Comparison of ENCODE assay signal across 14 mouse cellular contexts in the genomic region with DNA sequence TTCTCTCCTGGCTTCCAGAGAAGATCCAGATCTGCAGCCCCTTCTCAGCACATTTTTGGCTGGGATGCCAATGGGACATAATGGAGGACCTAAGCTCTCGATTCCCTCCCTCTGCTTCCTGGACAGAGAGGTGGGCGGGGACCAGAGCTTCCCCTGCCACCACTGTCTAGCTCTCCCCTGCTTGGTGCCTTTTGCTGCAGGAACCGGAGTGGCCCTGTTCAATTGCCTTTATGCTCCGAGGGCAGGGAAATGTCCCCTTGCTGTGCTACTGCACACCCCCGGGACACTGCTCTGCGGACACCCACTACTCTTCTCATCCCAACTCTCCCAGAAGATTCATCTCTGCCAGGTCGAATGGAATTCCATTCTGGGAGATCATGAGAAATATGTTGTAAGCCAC. TPM values are rescaled to one million over a fixed set of nuclear protein-coding genes. Genes with fewer than 3 reads are reported as not detected.
DNase-seq lines count a peak whose midpoint lies in the region; ATAC-seq lines count a peak whose summit lies in the region.
"Had no signal": no experiment of that assay in that cellular context is flagged by ENCODE, and none has a peak within 500 bp of the region (broad histone marks: within the 10 kb centered on the region; RNA-seq: fewer than 3 reads in every experiment).

No protein-coding gene starts in this region.

- no peaks in the 10 kb centered on the region for H3K27me3 ChIP-seq in hindbrain, embryonic 13.5 days
- no peaks in the 10 kb centered on the region for H3K27me3 ChIP-seq in hindbrain, embryonic 11.5 days (ENCODE audit: control insufficient read depth, insufficient read depth, low read length)
- no peaks in the 10 kb centered on the region for H3K27me3 ChIP-seq in forebrain, embryonic 12.5 days
- H3K27me3 ChIP-seq in forebrain, embryonic 16.5 days (replicated peaks; ENCODE audit: control insufficient read depth, insufficient read depth, low read length): no peaks in the 10 kb centered on the region
- no peaks in the 10 kb centered on the region for H3K27me3 ChIP-seq in midbrain, embryonic 15.5 days (replicated peaks)

- no peak for DNase-seq in hindbrain, embryonic 11.5 days (ENCODE audit: low spot score)
- DNase-seq in kidney, postnatal 25 days: no peak
- DNase-seq: cerebellum, adult 2 months; kidney, postnatal 10 days; layer of hippocampus, postnatal 36 days; lung, adult 18-20 months had no signal

- H3K9ac ChIP-seq in hindbrain, embryonic 13.5 days: peak overlapping the region; percentile 56
- no peak overlapping the region for H3K9ac ChIP-seq in hindbrain, embryonic 11.5 days (ENCODE audit: low read depth, low read length)
- H3K9ac ChIP-seq in forebrain, embryonic 12.5 days: peak overlapping the region; percentile 42; the same call in 1 of the 2 replicates
- no peak overlapping the region for H3K9ac ChIP-seq in forebrain, embryonic 16.5 days (replicated peaks; ENCODE audit: low read depth, low read length)
- peak overlapping the region; percentile 23; the same call in 1 of the 2 replicates for H3K9ac ChIP-seq in midbrain, embryonic 15.5 days

- H3K4me3 ChIP-seq in hindbrain, embryonic 13.5 days: no peak overlapping the region
- H3K4me3 ChIP-seq in hindbrain, embryonic 11.5 days (ENCODE audit: low read depth, low read length): no peak overlapping the region
- no peak overlapping the region for H3K4me3 ChIP-seq in forebrain, embryonic 12.5 days (replicated peaks)
- H3K4me3 ChIP-seq in forebrain, embryonic 16.5 days (replicated peaks; ENCODE audit: low read length): no peak overlapping the region
- peak overlapping the region; percentile 12; the same call in 1 of the 2 replicates for H3K4me3 ChIP-seq in midbrain, embryonic 15.5 days
- H3K4me3 ChIP-seq: limb, embryonic 10.5 days had no signal

- peak overlapping the region; percentile 92 for H3K27ac ChIP-seq in hindbrain, embryonic 13.5 days
- H3K27ac ChIP-seq in hindbrain, embryonic 11.5 days (ENCODE audit: low read depth, low read length): no peak overlapping the region
- H3K27ac ChIP-seq in forebrain, embryonic 12.5 days: peak overlapping the region; percentile 93
- peak overlapping the region; percentile 85 for H3K27ac ChIP-seq in forebrain, embryonic 16.5 days (ENCODE audit: low read length)
- H3K27ac ChIP-seq in midbrain, embryonic 15.5 days: peak overlapping the region; percentile 92
- H3K27ac ChIP-seq: limb, embryonic 10.5 days had no signal

- ATAC-seq in hindbrain, embryonic 13.5 days (ENCODE audit: low FRiP score): no peak
- no peak for ATAC-seq in hindbrain, embryonic 11.5 days (ENCODE audit: low FRiP score)
- ATAC-seq in forebrain, embryonic 12.5 days (ENCODE audit: low FRiP score): no peak
- no peak for ATAC-seq in forebrain, embryonic 16.5 days
- no peak for ATAC-seq in midbrain, embryonic 15.5 days (replicated peaks)
- no peak for ATAC-seq in granulocyte monocyte progenitor cell, adult 5-6 weeks (replicated peaks; ENCODE audit: poor library complexity, severe bottlenecking)

- H3K9me3 ChIP-seq in hindbrain, embryonic 13.5 days: no peaks in the 10 kb centered on the region
- H3K9me3 ChIP-seq in hindbrain, embryonic 11.5 days (ENCODE audit: control insufficient read depth, low read length): no peaks in the 10 kb centered on the region
- no peaks in the 10 kb centered on the region for H3K9me3 ChIP-seq in forebrain, embryonic 12.5 days
- H3K9me3 ChIP-seq in forebrain, embryonic 16.5 days (ENCODE audit: control insufficient read depth, low read length): no peaks in the 10 kb centered on the region
- no peaks in the 10 kb centered on the region for H3K9me3 ChIP-seq in midbrain, embryonic 15.5 days
- H3K9me3 ChIP-seq: limb, embryonic 10.5 days had no signal

- 53% methylated on average over 7 of the region's 7 CpGs for WGBS in hindbrain, embryonic 13.5 days
- 76% methylated on average over 7 of the region's 7 CpGs for WGBS in hindbrain, embryonic 11.5 days
- 70% methylated on average over 7 of the region's 7 CpGs for WGBS in forebrain, embryonic 12.5 days
- WGBS in forebrain, embryonic 16.5 days: 59% methylated on average over 7 of the region's 7 CpGs
- WGBS in midbrain, embryonic 15.5 days: 56% methylated on average over 7 of the region's 7 CpGs

- H3K36me3 ChIP-seq in hindbrain, embryonic 13.5 days: peaks cover 79% of the 10 kb centered on the region
- peaks cover 18% of the 10 kb centered on the region for H3K36me3 ChIP-seq in hindbrain, embryonic 11.5 days (ENCODE audit: control insufficient read depth, insufficient read depth, low read length)
- H3K36me3 ChIP-seq in forebrain, embryonic 12.5 days (replicated peaks): peaks cover 78% of the 10 kb centered on the region
- H3K36me3 ChIP-seq in forebrain, embryonic 16.5 days (ENCODE audit: control insufficient read depth, insufficient read depth): peaks cover 27% of the 10 kb centered on the region; the same call in 1 of the 2 replicates
- H3K36me3 ChIP-seq in midbrain, embryonic 15.5 days (replicated peaks): peaks cover 26% of the 10 kb centered on the region; the same call in 1 of the 2 replicates

- H3K4me2 ChIP-seq in hindbrain, embryonic 13.5 days: no peak overlapping the region
- H3K4me2 ChIP-seq in hindbrain, embryonic 11.5 days (replicated peaks; ENCODE audit: low read depth, low read length): no peak overlapping the region
- H3K4me2 ChIP-seq in forebrain, embryonic 12.5 days: 0 out of 2 replicates have a peak overlapping the region, but pooled peaks have one; percentile 46
- H3K4me2 ChIP-seq in forebrain, embryonic 16.5 days (ENCODE audit: low read length): no peak overlapping the region
- peak overlapping the region; percentile 40; the same call in 1 of the 2 replicates for H3K4me2 ChIP-seq in midbrain, embryonic 15.5 days

- H3K4me1 ChIP-seq in hindbrain, embryonic 13.5 days (replicated peaks): peaks cover 59% of the 10 kb centered on the region
- peaks cover 31% of the 10 kb centered on the region for H3K4me1 ChIP-seq in hindbrain, embryonic 11.5 days (replicated peaks; ENCODE audit: control insufficient read depth, insufficient read depth, low read length)
- peaks cover 68% of the 10 kb centered on the region for H3K4me1 ChIP-seq in forebrain, embryonic 12.5 days
- peaks cover 48% of the 10 kb centered on the region for H3K4me1 ChIP-seq in forebrain, embryonic 16.5 days (replicated peaks; ENCODE audit: control insufficient read depth, insufficient read depth, low read length)
- H3K4me1 ChIP-seq in midbrain, embryonic 15.5 days: peaks cover 61% of the 10 kb centered on the region

RNA-seq across cellular contexts. Expression of a gene that starts 10.3 kb away (rescaled TPM):
- 0.79 and 0.84 TPM in 2 replicates for polyA plus RNA-seq in hindbrain, embryonic 13.5 days (2015; fragmentation: Nextera tagmentation; extraction: Ambion mirVana)
- 0.50 and 1.6 TPM in 2 replicates for polyA plus RNA-seq in hindbrain, embryonic 11.5 days (2014; fragmentation: Nextera tagmentation; extraction: Ambion mirVana)
- polyA plus RNA-seq in forebrain, embryonic 12.5 days (2016; fragmentation: Nextera tagmentation; extraction: Ambion mirVana): 1.1 TPM in 2 replicates
- polyA plus RNA-seq in forebrain, embryonic 16.5 days (2015; fragmentation: Nextera tagmentation; extraction: Ambion mirVana): 0.67 and 0.81 TPM in 2 replicates
- 0.50 and 0.78 TPM in 2 replicates for polyA plus RNA-seq in midbrain, embryonic 15.5 days (2015; fragmentation: Nextera tagmentation; extraction: Ambion mirVana)
- not detected in 2 replicates for total RNA-seq in granulocyte monocyte progenitor cell, adult 5-6 weeks (2014; fragmentation: Nextera tagmentation)
- total RNA-seq in granulocyte monocyte progenitor cell, adult 5-6 weeks (2017): not detected in 2 replicates
- total RNA-seq: megakaryocyte, adult 5-6 weeks had no signal

RNA-seq across cellular contexts. Expression of a gene that starts 15.4 kb away (rescaled TPM):
- polyA plus RNA-seq in hindbrain, embryonic 13.5 days (2015; fragmentation: Nextera tagmentation; extraction: Ambion mirVana): 30.5 and 33.1 TPM in 2 replicates
- 55.3 and 67.1 TPM in 2 replicates for polyA plus RNA-seq in hindbrain, embryonic 11.5 days (2014; fragmentation: Nextera tagmentation; extraction: Ambion mirVana)
- polyA plus RNA-seq in forebrain, embryonic 12.5 days (2016; fragmentation: Nextera tagmentation; extraction: Ambion mirVana): 97.1 and 101 TPM in 2 replicates
- 28.6 and 32.2 TPM in 2 replicates for polyA plus RNA-seq in forebrain, embryonic 16.5 days (2015; fragmentation: Nextera tagmentation; extraction: Ambion mirVana)
- polyA plus RNA-seq in midbrain, embryonic 15.5 days (2015; fragmentation: Nextera tagmentation; extraction: Ambion mirVana): 45.9 and 54.5 TPM in 2 replicates
- total RNA-seq in granulocyte monocyte progenitor cell, adult 5-6 weeks (2014; fragmentation: Nextera tagmentation): 11.3 and 20.1 TPM in 2 replicates
- total RNA-seq in granulocyte monocyte progenitor cell, adult 5-6 weeks (2017): 13.6 and 17.0 TPM in 2 replicates

RNA-seq across cellular contexts. Expression of a gene that starts 20.6 kb away (rescaled TPM):
- 76.8 and 83.1 TPM in 2 replicates for polyA plus RNA-seq in hindbrain, embryonic 13.5 days (2015; fragmentation: Nextera tagmentation; extraction: Ambion mirVana)
- polyA plus RNA-seq in hindbrain, embryonic 11.5 days (2014; fragmentation: Nextera tagmentation; extraction: Ambion mirVana): 58.5 and 58.8 TPM in 2 replicates
- polyA plus RNA-seq in forebrain, embryonic 12.5 days (2016; fragmentation: Nextera tagmentation; extraction: Ambion mirVana): 116 and 117 TPM in 2 replicates
- 58.5 and 70.4 TPM in 2 replicates for polyA plus RNA-seq in forebrain, embryonic 16.5 days (2015; fragmentation: Nextera tagmentation; extraction: Ambion mirVana)
- polyA plus RNA-seq in midbrain, embryonic 15.5 days (2015; fragmentation: Nextera tagmentation; extraction: Ambion mirVana): 89.2 and 90.9 TPM in 2 replicates
- total RNA-seq in granulocyte monocyte progenitor cell, adult 5-6 weeks (2014; fragmentation: Nextera tagmentation): 8.6 and 14.9 TPM in 2 replicates
- 10.8 and 11.4 TPM in 2 replicates for total RNA-seq in granulocyte monocyte progenitor cell, adult 5-6 weeks (2017)

RNA-seq across cellular contexts. Expression of a gene that starts 37.1 kb away (rescaled TPM):
- not detected in 2 replicates for polyA plus RNA-seq in hindbrain, embryonic 13.5 days (2015; fragmentation: Nextera tagmentation; extraction: Ambion mirVana)
- not detected in 2 replicates for polyA plus RNA-seq in hindbrain, embryonic 11.5 days (2014; fragmentation: Nextera tagmentation; extraction: Ambion mirVana)
- not detected in 2 replicates for polyA plus RNA-seq in forebrain, embryonic 12.5 days (2016; fragmentation: Nextera tagmentation; extraction: Ambion mirVana)
- polyA plus RNA-seq in forebrain, embryonic 16.5 days (2015; fragmentation: Nextera tagmentation; extraction: Ambion mirVana): not detected in 2 replicates
- polyA plus RNA-seq in midbrain, embryonic 15.5 days (2015; fragmentation: Nextera tagmentation; extraction: Ambion mirVana): not detected in 2 replicates
- not detected in 2 replicates for total RNA-seq in granulocyte monocyte progenitor cell, adult 5-6 weeks (2014; fragmentation: Nextera tagmentation)
- total RNA-seq in granulocyte monocyte progenitor cell, adult 5-6 weeks (2017): not detected in 2 replicates
- total RNA-seq: layer of hippocampus, postnatal 36 days; megakaryocyte, adult 5-6 weeks had no signal
- polyA plus RNA-seq: limb, embryonic 10.5 days; stomach, embryonic 14.5 days had no signal

Comparison
In these comparisons a context has a peak if more than half of its experiments do, and no peak if none do; other contexts are left out.
1. H3K4me2 ChIP-seq: peak in forebrain, embryonic 12.5 days (single experiment) and midbrain, embryonic 15.5 days (single experiment); none in hindbrain, embryonic 13.5 days (single experiment), hindbrain, embryonic 11.5 days (single experiment) and forebrain, embryonic 16.5 days (single experiment).
2. H3K9ac ChIP-seq: peak in hindbrain, embryonic 13.5 days (single experiment), forebrain, embryonic 12.5 days (single experiment) and midbrain, embryonic 15.5 days (single experiment); none in hindbrain, embryonic 11.5 days (single experiment) and forebrain, embryonic 16.5 days (single experiment).